Comparison of ENCODE assay signal across 9 mouse cellular contexts in the genomic region with DNA sequence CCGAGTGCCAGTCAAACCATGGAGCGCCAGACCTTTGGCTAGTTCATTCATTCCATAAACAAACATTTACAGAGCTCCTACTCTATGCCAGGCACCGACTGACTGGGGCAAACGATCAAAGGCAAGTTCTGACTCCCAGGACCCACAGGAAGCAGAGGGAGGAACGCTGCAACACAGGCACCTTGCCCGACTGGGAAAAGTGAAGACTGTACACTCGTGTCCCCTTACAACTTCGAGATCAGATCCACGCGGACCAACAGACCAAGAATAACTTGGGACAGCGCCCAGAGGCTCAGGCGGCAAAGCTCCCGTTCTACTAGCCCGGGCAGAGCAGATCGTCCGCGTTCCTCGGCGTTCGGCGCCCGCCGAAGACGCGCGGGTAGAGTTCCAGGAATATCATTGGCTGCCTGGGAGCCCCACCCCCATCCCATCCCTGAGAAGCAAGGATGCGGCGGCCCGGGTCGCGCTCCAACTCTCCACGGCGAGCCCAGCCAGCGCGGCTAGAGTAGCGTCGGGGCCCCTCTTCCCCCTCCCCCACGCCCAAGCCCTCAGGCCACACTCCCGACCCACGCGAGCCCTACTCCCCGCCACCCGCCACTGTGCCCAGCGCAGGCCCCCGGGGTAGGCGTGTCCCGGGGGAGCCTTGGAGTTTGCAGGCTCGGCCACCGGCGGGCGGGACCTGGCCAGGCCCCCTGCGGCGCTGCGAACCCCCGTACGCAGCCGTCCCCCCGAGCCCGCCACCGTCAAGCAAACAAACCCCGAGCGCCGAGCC. TPM values are rescaled to one million over a fixed set of nuclear protein-coding genes. Genes with fewer than 3 reads are reported as not detected.
DNase-seq lines count a peak whose midpoint lies in the region; ATAC-seq and TF ChIP-seq lines count a peak whose summit lies in the region.
"Had no signal": no experiment of that assay in that cellular context is flagged by ENCODE, and none has a peak within 500 bp of the region (broad histone marks: within the 10 kb centered on the region; RNA-seq: fewer than 3 reads in every experiment).

No protein-coding gene starts in this region.

- DNase-seq in Patski (ENCODE audit: low read depth, low spot score) = no peak
- peak; percentile 57 for DNase-seq in heart, postnatal 0 days (ENCODE audit: low spot score)
- peak; percentile 86 to 91 for DNase-seq in kidney, postnatal 25 days
- DNase-seq in lung, postnatal 0 days (ENCODE audit: low spot score) = peak; percentile 74
- DNase-seq in retina, postnatal 1 day = peak; percentile 92
- no peak for DNase-seq in c-Kit-positive CD71-positive TER-119-positive erythroid progenitor cells, embryonic 14.5 days (ENCODE audit: low spot score)

- whole genome bisulfite sequencing in forebrain, embryonic 12.5 days = under 1% methylated on average over 61 of the region's 63 CpGs
- under 1% methylated on average over 62 of the region's 63 CpGs for WGBS in heart, postnatal 0 days
- WGBS in lung, postnatal 0 days = under 1% methylated on average over 47 of the region's 63 CpGs

- peaks cover 27% of the 10 kb centered on the region for H3K4me1 ChIP-seq in forebrain, embryonic 12.5 days
- H3K4me1 ChIP-seq in heart, postnatal 0 days (ENCODE audit: control insufficient read depth, insufficient read depth) = peaks cover 10% of the 10 kb centered on the region; the same call in 1 of the 2 replicates
- 0 out of 2 replicates have a peak, but pooled peaks cover 3% of the 10 kb centered on the region for H3K4me1 ChIP-seq in lung, postnatal 0 days (ENCODE audit: insufficient read depth, low read depth, low read length)

- H3K9ac ChIP-seq in forebrain, embryonic 12.5 days = peak overlapping the region; percentile 76
- peak overlapping the region; percentile 57 for H3K9ac ChIP-seq in heart, postnatal 0 days (replicated peaks; ENCODE audit: low read depth, low read length)
- H3K9ac ChIP-seq in lung, postnatal 0 days (replicated peaks; ENCODE audit: low read depth) = peak overlapping the region; percentile 16; the same call in 1 of the 2 replicates

- POLR2A ChIA-PET in Patski (lab: Charles Lee) = interaction anchor here (1.0 to 1.4 kb wide), 3 partner anchors 20 to 44 kb away, joined by 3 to 4 read pairs (median 3); no protein-coding TSS in a partner anchor

- peak overlapping the region; percentile 95 for H3K4me2 ChIP-seq in forebrain, embryonic 12.5 days
- H3K4me2 ChIP-seq in heart, postnatal 0 days (ENCODE audit: low read depth, low read length) = peak overlapping the region; percentile 90
- H3K4me2 ChIP-seq in lung, postnatal 0 days (replicated peaks; ENCODE audit: low read depth, low read length) = peak overlapping the region; percentile 94

- H3K4me3 ChIP-seq in forebrain, embryonic 12.5 days (replicated peaks) = peak overlapping the region; percentile 88
- peak overlapping the region; percentile 73 for H3K4me3 ChIP-seq in heart, postnatal 0 days (ENCODE audit: low read depth, low read length)
- peak overlapping the region; percentile 67 for H3K4me3 ChIP-seq in lung, postnatal 0 days (ENCODE audit: low read depth, low read length)

- H3K27ac ChIP-seq in forebrain, embryonic 12.5 days = peak overlapping the region; percentile 85
- peak overlapping the region; percentile 62; the same call in 1 of the 2 replicates for H3K27ac ChIP-seq in heart, postnatal 0 days (ENCODE audit: low read depth)
- no peak overlapping the region for H3K27ac ChIP-seq in lung, postnatal 0 days (ENCODE audit: low read length)
- H3K27ac ChIP-seq: macrophage had no signal

- no peaks in the 10 kb centered on the region for H3K9me3 ChIP-seq in forebrain, embryonic 12.5 days
- H3K9me3 ChIP-seq in heart, postnatal 0 days (replicated peaks; ENCODE audit: control insufficient read depth, low read length) = no peaks in the 10 kb centered on the region
- H3K9me3 ChIP-seq in lung, postnatal 0 days (ENCODE audit: low read length) = no peaks in the 10 kb centered on the region

- no peak for TF ChIP-seq EP300 in heart, postnatal 0 days (IDR thresholded peaks at IDR 0.05; ENCODE audit: low read depth)
- no peak for TF ChIP-seq EP300 in lung, postnatal 0 days (IDR thresholded peaks at IDR 0.05)

- peak; percentile 78 for ATAC-seq in Patski
- peak; percentile 49; the same call in 1 of the 2 replicates for ATAC-seq in cerebellum, adult (ENCODE audit: insufficient number of reproducible peaks, low FRiP score, low TSS enrichment)
- peak; percentile 86 for ATAC-seq in forebrain, embryonic 12.5 days (ENCODE audit: low FRiP score)
- ATAC-seq in heart, postnatal 0 days (ENCODE audit: insufficient read depth, low read depth) = peak; percentile 78
- peak; percentile 72 for ATAC-seq in lung, postnatal 0 days

- no peaks in the 10 kb centered on the region for H3K27me3 ChIP-seq in Patski
- H3K27me3 ChIP-seq in forebrain, embryonic 12.5 days = no peaks in the 10 kb centered on the region
- no peaks in the 10 kb centered on the region for H3K27me3 ChIP-seq in heart, postnatal 0 days (ENCODE audit: control insufficient read depth, insufficient read depth, low read length)
- H3K27me3 ChIP-seq in lung, postnatal 0 days (replicated peaks; ENCODE audit: insufficient read depth, low read length) = peaks cover 8% of the 10 kb centered on the region; the same call in 1 of the 2 replicates

- TF ChIP-seq CTCF in Patski (IDR thresholded peaks at IDR 0.05) = no peak
- no peak for TF ChIP-seq CTCF in heart, postnatal 0 days (IDR thresholded peaks at IDR 0.05; ENCODE audit: low read depth)
- no peak for TF ChIP-seq CTCF in lung, postnatal 0 days (IDR thresholded peaks at IDR 0.05)

- no peaks in the 10 kb centered on the region for H3K36me3 ChIP-seq in forebrain, embryonic 12.5 days (replicated peaks)
- no peaks in the 10 kb centered on the region for H3K36me3 ChIP-seq in heart, postnatal 0 days (replicated peaks; ENCODE audit: control insufficient read depth, insufficient read depth, low read length)
- H3K36me3 ChIP-seq in lung, postnatal 0 days (ENCODE audit: insufficient read depth, low read length) = no peaks in the 10 kb centered on the region

- in situ Hi-C loops in Patski (cut with MboI; ENCODE audit: low pct_unique_long_range_greater_than_20kb) = loop anchor here (5.0 kb wide), 1 partner anchor 50 kb away; no protein-coding TSS in a partner anchor

- CTCF ChIA-PET in Patski (lab: Charles Lee) = interaction anchor here (0.8 to 1.7 kb wide), 2 partner anchors 9 to 46 kb away, joined by 3 to 6 read pairs; no protein-coding TSS in a partner anchor

RNA-seq across cellular contexts. Expression of a gene that starts 0.9 kb away (rescaled TPM):
- 31.0 TPM for polyA plus RNA-seq in Patski (2021)
- polyA plus RNA-seq in forebrain, embryonic 12.5 days (2016; fragmentation: Nextera tagmentation; extraction: Ambion mirVana) = 18.6 and 20.8 TPM in 2 replicates
- total RNA-seq in heart, postnatal 0 days (2014; rRNA removed; ENCODE audit: low replicate concordance) = 40.4 and 48.8 TPM in 2 replicates
- polyA plus RNA-seq in heart, postnatal 0 days (2015; fragmentation: Nextera tagmentation; extraction: Ambion mirVana) = 18.3 and 19.4 TPM in 2 replicates
- polyA plus RNA-seq in lung, postnatal 0 days (2015; fragmentation: Nextera tagmentation; extraction: Ambion mirVana) = 5.7 and 7.0 TPM in 2 replicates

RNA-seq across cellular contexts. Expression of a gene that starts 26.7 kb away (rescaled TPM):
- 323 TPM for polyA plus RNA-seq in Patski (2021)
- 607 and 697 TPM in 2 replicates for polyA plus RNA-seq in forebrain, embryonic 12.5 days (2016; fragmentation: Nextera tagmentation; extraction: Ambion mirVana)
- 118 and 287 TPM in 2 replicates for total RNA-seq in heart, postnatal 0 days (2014; rRNA removed; ENCODE audit: low replicate concordance)
- polyA plus RNA-seq in heart, postnatal 0 days (2015; fragmentation: Nextera tagmentation; extraction: Ambion mirVana) = 455 and 488 TPM in 2 replicates
- 435 and 500 TPM in 2 replicates for polyA plus RNA-seq in lung, postnatal 0 days (2015; fragmentation: Nextera tagmentation; extraction: Ambion mirVana)

Comparison
In these comparisons a context has a peak if more than half of its experiments do, and no peak if none do; other contexts are left out.
1. DNase-seq: peak in heart, postnatal 0 days (single experiment), kidney, postnatal 25 days (2 of 2), lung, postnatal 0 days (single experiment) and retina, postnatal 1 day (single experiment); none in Patski (single experiment) and c-Kit-positive CD71-positive TER-119-positive erythroid progenitor cells, embryonic 14.5 days (single experiment).
2. H3K9ac ChIP-seq: peak in every context shown above with its lines; median percentile 76 in forebrain, embryonic 12.5 days; 57 in heart, postnatal 0 days; 16 in lung, postnatal 0 days.
3. Peak in every context shown above with its lines, with median percentiles within 50 percentile points of each other: ATAC-seq, H3K4me2 ChIP-seq and H3K4me3 ChIP-seq.